Mouse (Mus musculus): Measurements from ENCODE around the gene Nckap5l. TPM values are rescaled to one million over a fixed set of nuclear protein-coding genes. Genes with fewer than 3 reads are reported as not detected.
A peak's percentile ranks its signal among the peaks of the same experiment; 100 is the strongest.

Gene Nckap5l
- total and polyA plus RNA-seq, 3 experiments = 0.75 to 6.6 (median 0.89) TPM

DNA sequence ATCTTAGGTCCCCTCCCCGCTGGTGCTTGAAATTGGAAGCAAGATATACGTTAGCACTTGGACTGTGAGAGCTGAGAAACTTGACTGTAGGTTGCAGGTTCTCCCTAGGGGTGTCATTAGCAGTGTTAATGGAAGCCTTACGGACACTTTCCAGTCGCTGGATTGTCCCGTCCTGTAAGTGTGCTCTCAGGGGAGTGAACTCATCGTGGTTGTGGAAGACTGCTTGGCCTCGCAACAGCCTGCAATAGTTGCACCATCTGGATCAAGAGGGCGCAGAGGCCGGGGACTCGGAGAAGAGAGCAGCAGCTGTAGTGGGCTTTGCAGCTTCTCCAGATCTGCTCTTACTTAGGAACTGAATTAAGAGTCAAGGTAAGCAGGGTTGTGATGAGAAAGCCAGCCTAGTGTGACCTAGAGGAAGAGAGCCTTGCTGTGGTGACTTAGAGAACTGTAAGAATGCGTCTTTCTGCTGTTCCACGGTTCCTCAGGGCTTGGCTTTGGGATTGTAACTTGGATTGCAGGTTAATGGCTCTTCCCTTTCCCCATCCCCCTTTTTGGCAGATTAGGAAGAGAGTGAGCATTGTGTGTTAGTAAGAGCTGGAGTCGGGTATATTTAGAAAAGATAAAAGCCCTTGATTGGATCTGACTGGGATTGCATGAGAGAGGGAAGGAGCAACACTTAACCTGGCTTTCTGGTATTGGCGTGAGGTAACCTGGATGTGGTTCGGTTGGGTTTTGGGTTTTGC, 57.9 kb downstream of the Nckap5l start:
- dilution Hi-C loops (cut with MboI; ENCODE audit: extremely low pct_ligation_motif_present, extremely low pct_unique_long_range_greater_than_20kb, low sequenced_read_pairs) (no loop called here), in situ Hi-C loops (cut with MboI; ENCODE audit: low pct_ligation_motif_present, low pct_unique_long_range_greater_than_20kb, low sequenced_read_pairs) (no loop called here)
- Histone ChIP-seq H3K4me1 (ENCODE audit: control insufficient read depth in 1 of 2, insufficient read depth in 2 of 2) (peaks cover 15 to 69% of the 10 kb centered on the region in 2 experiments), H3K4me3 (replicated peaks in 1 of 3; ENCODE audit: low read depth in 2 of 3, low read length in 2 of 3, poor library complexity in 1 of 3) (peak overlapping the region; percentile 47 to 67 (median 52)), H3K4me2 (ENCODE audit: insufficient read depth, low read depth, poor library complexity, severe bottlenecking) (peak overlapping the region; percentile 65), H3K27me3 (replicated peaks) (no peaks in the 10 kb centered on the region), H3K36me3 (replicated peaks in 1 of 2; ENCODE audit: control insufficient read depth in 1 of 2, insufficient read depth in 1 of 2, low read length in 1 of 2) (peaks cover 30 to 69% of the 10 kb centered on the region in 2 experiments), H3K9me3 (replicated peaks; ENCODE audit: low read length) (no peaks in the 10 kb centered on the region), H3K9ac (ENCODE audit: insufficient read depth, low read depth) (peak overlapping the region; percentile 83), H3K27ac (ENCODE audit: insufficient read depth, low read depth) (peak overlapping the region; percentile 80), H3K79me2 (replicated peaks; ENCODE audit: control insufficient read depth, extremely low read depth, insufficient read depth, poor library complexity, severe bottlenecking) (peaks cover 96% of the 10 kb centered on the region)
- DNase-seq (ENCODE audit: extremely low read depth) = peak; percentile 59
- TF ChIP-seq JUN (IDR thresholded peaks at IDR 0.05; ENCODE audit: insufficient read depth, low read depth, low read length) (no peak), SIN3A (IDR thresholded peaks at IDR 0.05; ENCODE audit: low read length) (no peak), TCF12 (IDR thresholded peaks at IDR 0.05; ENCODE audit: low read depth, low read length) (peak; percentile 31; the same call in 1 of the 2 replicates), SMC3 (IDR thresholded peaks at IDR 0.05; ENCODE audit: low read depth, low read length) (no peak), ETS1 (conservative IDR thresholded peaks at IDR 0.05; ENCODE audit: low read depth, low read length) (no peak; the same call in 1 of the 2 replicates), BHLHE40 (IDR thresholded peaks at IDR 0.05; ENCODE audit: low read depth, low read length) (no peak), MEF2A (IDR thresholded peaks at IDR 0.05; ENCODE audit: borderline replicate concordance, low read depth, low read length) (peak; percentile 50; the same call in 1 of the 2 replicates), MAX (IDR thresholded peaks at IDR 0.05; ENCODE audit: low read length) (no peak; the same call in 1 of the 2 replicates), ZMIZ1 (IDR thresholded peaks at IDR 0.05; ENCODE audit: low read depth, low read length) (no peak), TBP (conservative IDR thresholded peaks at IDR 0.05; ENCODE audit: low read depth, low read length) (0 out of 2 replicates have a peak, but pooled peaks have one; percentile 31), MXI1 (IDR thresholded peaks at IDR 0.05; ENCODE audit: low read depth, low read length) (peak; percentile 13; the same call in 1 of the 2 replicates), UBTF (IDR thresholded peaks at IDR 0.05; ENCODE audit: low read depth, low read length) (no peak), NELFE (IDR thresholded peaks at IDR 0.05; ENCODE audit: low read depth, low read length) (0 out of 2 replicates have a peak, but pooled peaks have one; percentile 12)

- in situ Hi-C loops (cut with MboI; ENCODE audit: low pct_ligation_motif_present, low pct_unique_long_range_greater_than_20kb, low sequenced_read_pairs) (no loop called here), dilution Hi-C loops (cut with MboI; ENCODE audit: extremely low pct_ligation_motif_present, extremely low pct_unique_long_range_greater_than_20kb, low sequenced_read_pairs) (no loop called here)
- H3K4me1 ChIP-seq (ENCODE audit: control insufficient read depth in 1 of 2, insufficient read depth in 2 of 2) = peaks cover 15 to 73% of the 10 kb centered on the region in 2 experiments
- TF ChIP-seq EP300 (IDR thresholded peaks at IDR 0.05; ENCODE audit: low read length) = no peak
- TF ChIP-seq ZNF384 (IDR thresholded peaks at IDR 0.05; ENCODE audit: low read depth, low read length) = peak; percentile 72
- H3K27me3 ChIP-seq (replicated peaks) = no peaks in the 10 kb centered on the region
- no peak overlapping the region for H3K4me3 ChIP-seq (replicated peaks in 1 of 3; ENCODE audit: low read depth in 2 of 3, low read length in 2 of 3, poor library complexity in 1 of 3)
- H3K9ac ChIP-seq (ENCODE audit: insufficient read depth, low read depth) = no peak overlapping the region
- peaks cover 97% of the 10 kb centered on the region for H3K79me2 ChIP-seq (replicated peaks; ENCODE audit: control insufficient read depth, extremely low read depth, insufficient read depth, poor library complexity, severe bottlenecking)
- H3K36me3 ChIP-seq (replicated peaks in 1 of 2; ENCODE audit: control insufficient read depth in 1 of 2, insufficient read depth in 1 of 2, low read length in 1 of 2) = peaks cover 11 to 49% of the 10 kb centered on the region in 2 experiments
- no peak overlapping the region for H3K27ac ChIP-seq (ENCODE audit: insufficient read depth, low read depth)
- no peak for DNase-seq (ENCODE audit: extremely low read depth)
- H3K9me3 ChIP-seq (replicated peaks; ENCODE audit: low read length) = no peaks in the 10 kb centered on the region
- no peak overlapping the region for H3K4me2 ChIP-seq (ENCODE audit: insufficient read depth, low read depth, poor library complexity, severe bottlenecking)
These were observed 59.9 kb downstream of the Nckap5l start for GRCm38 (mm10) chr15:99397622-99398021.
